Mouse (Mus musculus) intestine, embryonic 16.5 days (tissue): ENCODE results near the gene Olfr134. TPM values are rescaled to one million over a fixed set of nuclear protein-coding genes. Genes with fewer than 3 reads are reported as not detected.
"Not testable (repeated sequence)": the region's sequence is repeated elsewhere in the genome, so short reads cannot be mapped to it uniquely, and the experiment has no call there.

Source experiments
- ATAC-seq: fragments of 200-750 bp; cut with Nextera tagmentation; 2 replicates; pipeline ENCODE4 v1.8.0; 2017; ENCODE audit warnings: moderate TSS enrichment, moderate library complexity
- H3K27ac ChIP-seq: fragments of 300-500 bp; sonication (generic); 2 replicates; pipeline ENCODE4 v1.5.1; 2014; ENCODE audit warnings: mild to moderate bottlenecking, low read length
- H3K27me3 ChIP-seq: fragments of 300-500 bp; sonication (generic); replicated peaks from 2 replicates; pipeline ENCODE4 v1.6.1; 2014; ENCODE audit warnings: low read length, control low read depth, mixed read lengths; ENCODE audit not compliant: control insufficient read depth, insufficient read depth
- H3K36me3 ChIP-seq: fragments of 300-500 bp; sonication (generic); 2 replicates; pipeline ENCODE4 v1.6.1; 2014; ENCODE audit warnings: low read length, control low read depth; ENCODE audit not compliant: control insufficient read depth, insufficient read depth
- H3K4me1 ChIP-seq: fragments of 300-500 bp; sonication (generic); 2 replicates; pipeline ENCODE4 v1.6.1; 2014; ENCODE audit warnings: low read length, control low read depth, mixed read lengths; ENCODE audit not compliant: control insufficient read depth, insufficient read depth
- H3K4me2 ChIP-seq: fragments of 300-500 bp; sonication (generic); 2 replicates; pipeline ENCODE4 v1.6.1; 2014; ENCODE audit warnings: low read depth, low read length, control low read depth
- H3K4me3 ChIP-seq: fragments of 300-500 bp; sonication (generic); 2 replicates; pipeline ENCODE4 v1.5.1; 2014; ENCODE audit warnings: mild to moderate bottlenecking, low read length
- H3K9ac ChIP-seq: fragments of 300-500 bp; sonication (generic); 2 replicates; pipeline ENCODE4 v1.6.1; 2014; ENCODE audit warnings: low read depth, low read length
- H3K9me3 ChIP-seq: fragments of 300-500 bp; sonication (generic); 2 replicates; pipeline ENCODE4 v1.6.1; 2016; ENCODE audit warnings: low read length, control low read depth; ENCODE audit not compliant: control insufficient read depth
- WGBS: fragments of 180-500 bp; shearing (Covaris S2); extraction: QIAGEN DNeasy Blood & Tissue Kit; methylation state at CpG from one replicate; pipeline ENCODE4 v1.1.7; 2014; 5-methylcytosine and 5-hydroxymethylcytosine counted together
- polyA plus RNA-seq: library from polyadenylated mRNA; unstranded; fragments of >200 nt; fragmentation: Nextera tagmentation; extraction: Ambion mirVana; gene quantifications from 2 replicates; pipeline ENCODE4 v1.2.1, GENCODE M21; 2015

Olfr134 gene
- not detected in 2 replicates for polyA plus RNA-seq

DNA sequence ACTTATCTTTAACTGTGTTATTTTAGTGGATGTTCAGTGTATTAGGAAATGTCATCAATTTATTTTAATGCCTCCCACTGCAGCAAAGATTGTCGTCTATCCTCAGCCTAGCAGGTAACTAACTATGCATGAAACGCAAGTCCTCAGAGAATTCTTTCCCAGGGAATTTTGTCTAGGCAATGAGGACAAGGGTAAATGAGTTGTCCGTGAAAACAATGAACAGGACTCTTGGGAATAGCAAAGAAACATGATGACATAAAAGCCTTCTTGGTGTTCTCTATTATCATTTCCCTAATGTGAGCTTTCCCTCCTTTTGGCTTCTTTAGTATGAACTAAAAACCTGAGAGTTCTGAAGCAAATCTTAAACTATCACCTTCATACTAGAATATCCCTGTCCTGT lies at the start of gene Olfr134:
Gene Olfr134, plus strand, starts transcription at position 301 of the 400 bp plus-strand sequence.
- ATAC-seq = no peak

GRCm38 (mm10) chr17:38124199-38124598 lies 47.0 kb upstream of the Olfr134 start:
- not testable (repeated sequence) for ATAC-seq, H3K9ac ChIP-seq, H3K4me1 ChIP-seq, H3K4me2 ChIP-seq, H3K27me3 ChIP-seq, H3K36me3 ChIP-seq, H3K4me3 ChIP-seq, H3K27ac ChIP-seq, H3K9me3 ChIP-seq
- WGBS = 83% methylated on average over 1 of the region's 1 CpGs

More for the DNA sequence above, at the start of gene Olfr134:
- Histone ChIP-seq H3K27ac (no peak within 1 kb of the TSS), H3K36me3 (no peaks in the 10 kb centered on the region), H3K4me3 (no peak within 1 kb of the TSS), H3K4me2 (no peak within 1 kb of the TSS), H3K27me3 (no peaks in the 10 kb centered on the region), H3K9ac (no peak within 1 kb of the TSS), H3K9me3 (no peaks in the 10 kb centered on the region), H3K4me1 (no peaks in the 10 kb centered on the region)
- 68% methylated on average over 3 of the region's 3 CpGs for WGBS

DNA sequence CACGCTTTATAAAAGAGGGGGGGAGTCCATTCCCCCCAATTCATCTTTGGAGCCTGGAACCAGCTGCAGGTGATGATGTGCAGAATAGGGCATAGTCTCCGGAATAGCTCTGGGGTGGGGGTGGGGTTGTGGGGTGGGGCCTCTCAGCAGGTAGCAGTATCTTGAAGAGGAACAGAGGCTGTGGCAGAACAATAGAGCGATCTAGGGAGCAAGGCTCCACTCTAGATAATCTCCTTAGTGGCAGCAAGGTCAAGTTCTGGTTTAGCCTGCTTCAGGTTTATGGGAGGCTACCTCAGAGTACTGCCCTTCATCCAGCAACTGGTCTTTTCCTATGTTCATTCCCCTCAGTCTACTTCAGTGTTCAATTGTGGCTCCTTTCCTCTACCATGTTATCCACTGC lies 45.8 kb upstream of the Olfr134 start:
- not testable (repeated sequence) for ATAC-seq, H3K9me3 ChIP-seq, H3K27me3 ChIP-seq, H3K36me3 ChIP-seq, H3K4me1 ChIP-seq, H3K9ac ChIP-seq, H3K4me3 ChIP-seq, H3K4me2 ChIP-seq, H3K27ac ChIP-seq
- 57% methylated on average over 3 of the region's 3 CpGs for WGBS

DNA sequence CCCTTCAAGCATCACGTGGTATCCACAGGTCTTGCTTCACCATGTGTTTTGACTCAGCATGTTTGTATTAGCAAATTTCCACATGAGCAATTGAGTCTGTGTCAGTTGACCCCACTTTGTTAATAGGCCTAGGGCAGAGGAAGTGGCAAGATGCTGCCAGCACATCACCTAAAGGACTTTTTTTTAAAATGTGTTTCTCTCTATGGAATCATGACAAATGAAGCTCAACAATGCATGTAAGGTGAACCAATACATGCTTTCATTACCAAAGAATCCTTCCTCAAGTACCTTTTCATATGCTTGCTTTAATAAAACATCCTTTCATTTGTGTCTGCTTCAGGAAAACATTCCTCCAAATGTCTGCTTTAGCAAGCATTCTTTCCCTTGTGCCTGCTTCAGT lies 36.8 kb upstream of the Olfr134 start, which contains the start of gene Olfr132:
Gene Olfr132, minus strand, starts transcription at position 101 of the 400 bp plus-strand sequence.
- H3K36me3 ChIP-seq = no peaks in the 10 kb centered on the region
- no peaks in the 10 kb centered on the region for H3K27me3 ChIP-seq
- H3K9ac ChIP-seq = no peak within 1 kb of the TSS
- H3K27ac ChIP-seq = no peak within 1 kb of the TSS
- ATAC-seq = no peak
- no peaks in the 10 kb centered on the region for H3K4me1 ChIP-seq
- 61% methylated on average over 1 of the region's 1 CpGs for WGBS
- H3K9me3 ChIP-seq = no peaks in the 10 kb centered on the region
- no peak within 1 kb of the TSS for H3K4me3 ChIP-seq
- H3K4me2 ChIP-seq = no peak within 1 kb of the TSS

- no peaks in the 10 kb centered on the region for H3K9me3 ChIP-seq
- WGBS = 75% methylated on average over 2 of the region's 2 CpGs
- H3K9ac ChIP-seq = no peak within 1 kb of the TSS
- no peaks in the 10 kb centered on the region for H3K36me3 ChIP-seq
- no peaks in the 10 kb centered on the region for H3K27me3 ChIP-seq
- no peaks in the 10 kb centered on the region for H3K4me1 ChIP-seq
- H3K27ac ChIP-seq = no peak within 1 kb of the TSS
- H3K4me2 ChIP-seq = no peak within 1 kb of the TSS
- ATAC-seq = no peak
- H3K4me3 ChIP-seq = no peak within 1 kb of the TSS
Measured at GRCm38 (mm10) chr17:38144981-38145380, 26.2 kb upstream of the Olfr134 start, which contains the start of gene Olfr133. Gene Olfr133 (plus strand): TSS chr17:38145281.

DNA sequence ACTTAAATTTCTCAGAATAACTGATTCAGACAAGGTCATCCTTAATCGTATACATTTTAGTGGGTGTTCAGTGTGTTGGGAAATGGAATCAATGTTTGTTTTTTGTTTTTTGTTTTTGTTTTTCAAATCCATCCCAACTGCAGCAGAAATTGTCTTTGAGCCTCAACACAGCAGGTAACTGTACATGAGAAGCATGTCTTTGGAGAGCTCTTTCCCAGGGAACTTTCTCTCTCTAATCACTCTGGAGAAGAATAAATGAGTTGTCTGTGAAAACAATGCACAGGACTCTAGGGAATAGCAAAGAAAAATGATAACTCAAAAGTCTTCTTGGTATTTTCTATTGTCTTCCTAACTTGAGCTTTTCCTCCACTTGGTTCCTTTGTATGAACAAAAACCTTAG lies 32.8 kb downstream of the Olfr134 start, which contains the start of gene Olfr135:
Gene Olfr135, plus strand, starts transcription at position 301 of the 400 bp plus-strand sequence.
- no peaks in the 10 kb centered on the region for H3K36me3 ChIP-seq
- H3K4me2 ChIP-seq = no peak within 1 kb of the TSS
- no peak within 1 kb of the TSS for H3K4me3 ChIP-seq
- no peaks in the 10 kb centered on the region for H3K27me3 ChIP-seq
- no peak within 1 kb of the TSS for H3K9ac ChIP-seq
- WGBS = 90% methylated on average over 1 of the region's 1 CpGs
- no peaks in the 10 kb centered on the region for H3K9me3 ChIP-seq
- no peak within 1 kb of the TSS for H3K27ac ChIP-seq
- ATAC-seq = no peak
- H3K4me1 ChIP-seq = no peaks in the 10 kb centered on the region

Other genes starting within 250 kb of the Olfr134 start
- gene Olfr761, start 218.3 kb upstream of the Olfr134 start, polyA plus RNA-seq = not detected in 2 replicates
- not detected in 2 replicates for gene Olfr129, start 111.3 kb upstream of the Olfr134 start, polyA plus RNA-seq
- gene Olfr130, start 107.5 kb upstream of the Olfr134 start, polyA plus RNA-seq = not detected in 2 replicates
- gene Olfr131, start 82.7 kb upstream of the Olfr134 start, polyA plus RNA-seq = not detected in 2 replicates
- not detected in 2 replicates for gene Olfr132, start 36.9 kb upstream of the Olfr134 start, polyA plus RNA-seq
- not detected in 2 replicates for gene Olfr133, start 26.1 kb upstream of the Olfr134 start, polyA plus RNA-seq
- not detected in 2 replicates for gene Olfr135, start 32.9 kb downstream of the Olfr134 start, polyA plus RNA-seq
- not detected in 2 replicates for gene Olfr138, start 89.6 kb downstream of the Olfr134 start, polyA plus RNA-seq
- not detected in 2 replicates for gene Olfr137, start 136.2 kb downstream of the Olfr134 start, polyA plus RNA-seq
- gene Olfr136, start 158.4 kb downstream of the Olfr134 start, polyA plus RNA-seq = not detected in 2 replicates
- gene Esp36, start 248.8 kb downstream of the Olfr134 start, polyA plus RNA-seq = not detected in 2 replicates